Mouse (Mus musculus): ENCODE measurements at regions not wholly inside any gene's neighbourhood (a gene's known extent, or its start where the extent isn't known, plus 50 kb on each side); places are given as distances from the start of the nearest gene placed in this dataset.
A peak's percentile ranks its signal among the peaks of the same experiment; 100 is the strongest.

DNA sequence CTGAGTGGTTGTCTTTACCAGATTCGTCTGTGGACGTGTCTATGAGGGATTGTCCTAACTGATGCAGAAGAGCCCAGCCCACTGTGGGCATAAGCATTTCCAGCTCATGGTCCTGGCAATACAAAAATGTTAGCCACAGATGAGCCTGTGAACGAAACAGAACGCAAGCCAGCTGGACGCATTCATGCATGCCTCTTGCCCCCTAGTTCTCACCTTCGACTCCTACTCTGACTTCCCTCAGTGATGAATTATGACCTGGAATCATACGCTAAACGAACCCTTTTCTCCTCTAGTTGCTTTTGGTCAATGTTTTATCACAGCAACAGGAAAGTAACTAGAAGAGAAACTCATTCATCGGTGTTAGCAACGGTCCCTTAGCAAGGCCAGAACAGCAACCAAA, 91.2 kb upstream of the 1700016C15Rik start:
- DNase-seq (ENCODE audit: low spot score) (peak; percentile 22), ATAC-seq (replicated peaks; ENCODE audit: low FRiP score) (no peak)
- Histone ChIP-seq H3K9ac (ENCODE audit: low read length) (no peak overlapping the region), H3K4me2 (ENCODE audit: low read depth, low read length, severe bottlenecking) (no peak overlapping the region), H3K27me3 (ENCODE audit: control insufficient read depth, insufficient read depth, low read length) (no peaks in the 10 kb centered on the region), H3K36me3 (ENCODE audit: control insufficient read depth, insufficient read depth, low read length) (no peaks in the 10 kb centered on the region), H3K9me3 (ENCODE audit: control insufficient read depth, low read length) (no peaks in the 10 kb centered on the region), H3K4me1 (replicated peaks; ENCODE audit: control insufficient read depth, insufficient read depth, low read length) (peaks cover 8% of the 10 kb centered on the region; the same call in 1 of the 2 replicates), H3K4me3 (ENCODE audit: low read depth, low read length) (no peak overlapping the region), H3K27ac (ENCODE audit: low read depth, low read length) (no peak overlapping the region)
- WGBS, result 93% methylated on average over 10 of the region's 10 CpGs

- peak; percentile 75 for DNase-seq (ENCODE audit: low spot score)
- WGBS, result 27% methylated on average over 20 of the region's 20 CpGs
- peak; percentile 83 for ATAC-seq (replicated peaks; ENCODE audit: low FRiP score)
- Histone ChIP-seq H3K36me3 (ENCODE audit: control insufficient read depth, insufficient read depth, low read length) (no peaks in the 10 kb centered on the region), H3K4me2 (ENCODE audit: low read depth, low read length, severe bottlenecking) (peak overlapping the region; percentile 32; the same call in 1 of the 2 replicates), H3K9ac (ENCODE audit: low read length) (peak overlapping the region; percentile 37), H3K9me3 (ENCODE audit: control insufficient read depth, low read length) (no peaks in the 10 kb centered on the region), H3K27me3 (ENCODE audit: control insufficient read depth, insufficient read depth, low read length) (no peaks in the 10 kb centered on the region), H3K4me1 (replicated peaks; ENCODE audit: control insufficient read depth, insufficient read depth, low read length) (peaks cover 8% of the 10 kb centered on the region; the same call in 1 of the 2 replicates), H3K27ac (ENCODE audit: low read depth, low read length) (peak overlapping the region; percentile 60), H3K4me3 (ENCODE audit: low read depth, low read length) (peak overlapping the region; percentile 5; the same call in 1 of the 2 replicates)
Observed at GRCm38 (mm10) chr1:177639931-177640846, 89.4 kb upstream of the 1700016C15Rik start.

- Histone ChIP-seq H3K9me3 (ENCODE audit: control insufficient read depth, low read length) (no peaks in the 10 kb centered on the region), H3K27me3 (ENCODE audit: control insufficient read depth, insufficient read depth, low read length) (no peaks in the 10 kb centered on the region), H3K9ac (ENCODE audit: low read length) (no peak overlapping the region), H3K4me2 (ENCODE audit: low read depth, low read length, severe bottlenecking) (no peak overlapping the region), H3K27ac (ENCODE audit: low read depth, low read length) (no peak overlapping the region), H3K4me1 (replicated peaks; ENCODE audit: control insufficient read depth, insufficient read depth, low read length) (peaks cover 8% of the 10 kb centered on the region; the same call in 1 of the 2 replicates), H3K4me3 (ENCODE audit: low read depth, low read length) (no peak overlapping the region), H3K36me3 (ENCODE audit: control insufficient read depth, insufficient read depth, low read length) (no peaks in the 10 kb centered on the region)
- ATAC-seq (replicated peaks; ENCODE audit: low FRiP score) (no peak), DNase-seq (ENCODE audit: low spot score) (peak; percentile 48)
- WGBS, result 78% methylated on average over 10 of the region's 10 CpGs
Observed at GRCm38 (mm10) chr1:177642712-177643467, 86.7 kb upstream of the 1700016C15Rik start.

- DNase-seq (ENCODE audit: low spot score) (peak; percentile 39), ATAC-seq (replicated peaks; ENCODE audit: low FRiP score) (no peak)
- no peaks in the 10 kb centered on the region for H3K36me3 ChIP-seq (ENCODE audit: control insufficient read depth, insufficient read depth, low read length)
- no peak overlapping the region for H3K27ac ChIP-seq (ENCODE audit: low read depth, low read length)
- no peak overlapping the region for H3K9ac ChIP-seq (ENCODE audit: low read length)
- WGBS, result 92% methylated on average over 3 of the region's 3 CpGs
- no peak overlapping the region for H3K4me3 ChIP-seq (ENCODE audit: low read depth, low read length)
- no peaks in the 10 kb centered on the region for H3K9me3 ChIP-seq (ENCODE audit: control insufficient read depth, low read length)
- no peak overlapping the region for H3K4me2 ChIP-seq (ENCODE audit: low read depth, low read length, severe bottlenecking)
- peaks cover 8% of the 10 kb centered on the region; the same call in 1 of the 2 replicates for H3K4me1 ChIP-seq (replicated peaks; ENCODE audit: control insufficient read depth, insufficient read depth, low read length)
- H3K27me3 ChIP-seq (ENCODE audit: control insufficient read depth, insufficient read depth, low read length), result no peaks in the 10 kb centered on the region
Observed at GRCm38 (mm10) chr1:177643662-177644061, 86.0 kb upstream of the 1700016C15Rik start.

- H3K9ac ChIP-seq (ENCODE audit: low read length), result no peak overlapping the region
- DNase-seq (ENCODE audit: low spot score) (no peak), ATAC-seq (replicated peaks; ENCODE audit: low FRiP score) (no peak)
- H3K27ac ChIP-seq (ENCODE audit: low read depth, low read length), result no peak overlapping the region
- peaks cover 8% of the 10 kb centered on the region; the same call in 1 of the 2 replicates for H3K4me1 ChIP-seq (replicated peaks; ENCODE audit: control insufficient read depth, insufficient read depth, low read length)
- 83% methylated on average over 4 of the region's 4 CpGs for WGBS
- no peaks in the 10 kb centered on the region for H3K27me3 ChIP-seq (ENCODE audit: control insufficient read depth, insufficient read depth, low read length)
- H3K4me3 ChIP-seq (ENCODE audit: low read depth, low read length), result no peak overlapping the region
- no peaks in the 10 kb centered on the region for H3K9me3 ChIP-seq (ENCODE audit: control insufficient read depth, low read length)
- H3K4me2 ChIP-seq (ENCODE audit: low read depth, low read length, severe bottlenecking), result no peak overlapping the region
- H3K36me3 ChIP-seq (ENCODE audit: control insufficient read depth, insufficient read depth, low read length), result no peaks in the 10 kb centered on the region
Observed at GRCm38 (mm10) chr1:177644214-177644613, 85.4 kb upstream of the 1700016C15Rik start.

DNA sequence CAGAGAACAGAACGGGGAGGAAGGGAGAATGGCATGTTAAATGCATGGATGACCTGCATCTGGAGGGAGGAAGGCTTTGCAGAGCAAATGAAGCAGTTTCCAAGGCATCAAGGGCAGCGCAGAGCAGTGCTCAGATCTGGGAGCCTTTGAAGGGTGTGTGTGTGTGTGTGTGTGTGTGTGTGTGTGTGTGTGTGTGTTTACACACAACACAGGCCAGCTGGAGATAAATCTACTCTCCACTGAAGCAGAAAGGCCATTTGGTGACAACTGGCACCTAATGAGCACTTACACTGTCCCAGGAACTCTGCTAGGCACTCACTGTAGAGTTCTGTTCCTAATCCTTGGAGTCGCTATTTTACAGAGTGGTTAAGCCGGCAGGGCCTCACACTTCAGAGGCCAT, 84.3 kb upstream of the 1700016C15Rik start:
- no peak for ATAC-seq (replicated peaks; ENCODE audit: low FRiP score)
- Histone ChIP-seq H3K9me3 (ENCODE audit: control insufficient read depth, low read length) (no peaks in the 10 kb centered on the region), H3K36me3 (ENCODE audit: control insufficient read depth, insufficient read depth, low read length) (no peaks in the 10 kb centered on the region), H3K4me1 (replicated peaks; ENCODE audit: control insufficient read depth, insufficient read depth, low read length) (peaks cover under 1% of the 10 kb centered on the region; the same call in 1 of the 2 replicates), H3K27me3 (ENCODE audit: control insufficient read depth, insufficient read depth, low read length) (no peaks in the 10 kb centered on the region), H3K4me3 (ENCODE audit: low read depth, low read length) (no peak overlapping the region), H3K4me2 (ENCODE audit: low read depth, low read length, severe bottlenecking) (no peak overlapping the region), H3K9ac (ENCODE audit: low read length) (no peak overlapping the region), H3K27ac (ENCODE audit: low read depth, low read length) (no peak overlapping the region)
- WGBS, result 64% methylated on average over 4 of the region's 4 CpGs
- DNase-seq (ENCODE audit: low spot score), result peak; percentile 32

GRCm38 (mm10) chr1:177645897-177646535, 83.6 kb upstream of the 1700016C15Rik start:
- Histone ChIP-seq H3K9ac (ENCODE audit: low read length) (no peak overlapping the region), H3K4me1 (replicated peaks; ENCODE audit: control insufficient read depth, insufficient read depth, low read length) (no peaks in the 10 kb centered on the region), H3K9me3 (ENCODE audit: control insufficient read depth, low read length) (no peaks in the 10 kb centered on the region), H3K27me3 (ENCODE audit: control insufficient read depth, insufficient read depth, low read length) (no peaks in the 10 kb centered on the region), H3K4me3 (ENCODE audit: low read depth, low read length) (no peak overlapping the region), H3K4me2 (ENCODE audit: low read depth, low read length, severe bottlenecking) (no peak overlapping the region), H3K27ac (ENCODE audit: low read depth, low read length) (no peak overlapping the region), H3K36me3 (ENCODE audit: control insufficient read depth, insufficient read depth, low read length) (no peaks in the 10 kb centered on the region)
- ATAC-seq (replicated peaks; ENCODE audit: low FRiP score), result no peak
- peak; percentile 38 for DNase-seq (ENCODE audit: low spot score)
- WGBS, result 86% methylated on average over 5 of the region's 5 CpGs

DNA sequence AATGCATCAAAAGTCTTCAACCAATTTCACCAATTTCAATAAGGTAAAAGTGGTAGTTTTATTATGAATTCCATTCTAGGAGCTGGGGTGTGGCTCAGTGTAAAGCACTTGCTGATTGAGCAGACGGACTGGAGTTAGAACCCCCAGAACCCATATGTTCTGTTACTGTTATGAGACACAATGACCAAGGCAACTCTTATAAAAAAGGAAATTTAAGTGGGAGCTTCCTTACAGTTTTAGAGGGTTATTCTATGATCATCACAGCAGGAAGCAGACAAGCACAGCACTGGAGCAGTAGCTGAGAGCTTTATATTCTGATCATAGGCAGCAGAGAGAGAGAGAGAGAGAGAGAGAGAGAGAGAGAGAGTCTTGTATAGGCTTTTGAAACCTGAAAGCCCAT, 81.7 kb upstream of the 1700016C15Rik start:
- H3K4me3 ChIP-seq (ENCODE audit: low read depth, low read length), result no peak overlapping the region
- no peak overlapping the region for H3K4me2 ChIP-seq (ENCODE audit: low read depth, low read length, severe bottlenecking)
- no peaks in the 10 kb centered on the region for H3K4me1 ChIP-seq (replicated peaks; ENCODE audit: control insufficient read depth, insufficient read depth, low read length)
- DNase-seq (ENCODE audit: low spot score) (no peak), ATAC-seq (replicated peaks; ENCODE audit: low FRiP score) (no peak)
- H3K27me3 ChIP-seq (ENCODE audit: control insufficient read depth, insufficient read depth, low read length), result no peaks in the 10 kb centered on the region
- H3K36me3 ChIP-seq (ENCODE audit: control insufficient read depth, insufficient read depth, low read length), result no peaks in the 10 kb centered on the region
- no peak overlapping the region for H3K27ac ChIP-seq (ENCODE audit: low read depth, low read length)
- WGBS, result 90% methylated on average over 1 of the region's 1 CpGs
- no peak overlapping the region for H3K9ac ChIP-seq (ENCODE audit: low read length)
- H3K9me3 ChIP-seq (ENCODE audit: control insufficient read depth, low read length), result no peaks in the 10 kb centered on the region

Data from forebrain, embryonic 11.5 days (tissue).